Mouse (Mus musculus): ENCODE measurements at regions not wholly inside any gene's neighbourhood (a gene's known extent, or its start where the extent isn't known, plus 50 kb on each side); places are given as distances from the start of the nearest gene placed in this dataset.
A peak's percentile ranks its signal among the peaks of the same experiment; 100 is the strongest.

- DNase-seq = peak; percentile 59 to 76
These were observed 86.3 kb downstream of the D16Ertd472e start for GRCm38 (mm10) chr16:78490245-78490644.

- no peak for DNase-seq
These were observed 86.9 kb downstream of the D16Ertd472e start for GRCm38 (mm10) chr16:78489604-78490003.

- DNase-seq = no peak
These were observed 90.0 kb downstream of the D16Ertd472e start for GRCm38 (mm10) chr16:78486531-78486930.

- no peak for DNase-seq
These were observed 92.2 kb downstream of the D16Ertd472e start for GRCm38 (mm10) chr16:78484319-78484718.

- no peak for DNase-seq
These were observed 94.9 kb downstream of the D16Ertd472e start for GRCm38 (mm10) chr16:78481571-78481970.

- peak in 1 of 2 experiments; percentile 47 for DNase-seq
These were observed 95.4 kb downstream of the D16Ertd472e start for GRCm38 (mm10) chr16:78481065-78481464.

- DNase-seq = no peak
These were observed 96.2 kb downstream of the D16Ertd472e start for GRCm38 (mm10) chr16:78480261-78480660.

GRCm38 (mm10) chr16:78473456-78473855 is 96.5 kb upstream of the Btg3 start:
- peak in 1 of 2 experiments; percentile 39 for DNase-seq

- no peak for DNase-seq
These were observed 83.0 kb upstream of the Btg3 start for GRCm38 (mm10) chr16:78459996-78460395.

- no peak for DNase-seq
These were observed 80.7 kb upstream of the Btg3 start for GRCm38 (mm10) chr16:78457731-78458151.

- peak in 1 of 2 experiments; percentile 26 for DNase-seq
These were observed 79.4 kb upstream of the Btg3 start for GRCm38 (mm10) chr16:78456345-78456744.

GRCm38 (mm10) chr16:78454509-78454908 is 77.5 kb upstream of the Btg3 start:
- no peak for DNase-seq

GRCm38 (mm10) chr16:78452303-78452702 is 75.3 kb upstream of the Btg3 start:
- peak; percentile 27 to 46 for DNase-seq

- no peak for DNase-seq
These were observed 74.8 kb upstream of the Btg3 start for GRCm38 (mm10) chr16:78451750-78452149.

- peak; percentile 46 to 62 for DNase-seq
These were observed 74.3 kb upstream of the Btg3 start for GRCm38 (mm10) chr16:78451251-78451650.

- no peak for DNase-seq
These were observed 72.2 kb upstream of the Btg3 start for GRCm38 (mm10) chr16:78449231-78449630.

- no peak for DNase-seq
These were observed 66.3 kb upstream of the Btg3 start for GRCm38 (mm10) chr16:78443262-78443661.

GRCm38 (mm10) chr16:78442830-78443229 is 65.8 kb upstream of the Btg3 start:
- no peak for DNase-seq

- DNase-seq = no peak
These were observed 65.0 kb upstream of the Btg3 start for GRCm38 (mm10) chr16:78441961-78442360.

- DNase-seq = no peak
These were observed 58.7 kb upstream of the Btg3 start for GRCm38 (mm10) chr16:78435707-78436106.

- peak; percentile 15 to 18 for DNase-seq
These were observed 50.6 kb upstream of the Btg3 start for GRCm38 (mm10) chr16:78427470-78428041.
